Mouse (Mus musculus) kidney, adult 8-10 months (tissue): ENCODE measurements around the gene Fpr1.
"Not testable (repeated sequence)": the region's sequence is repeated elsewhere in the genome, so short reads cannot be mapped to it uniquely, and the experiment has no call there.

Experiments
- DNase-seq, 2 experiments: peaks; one replicate each; pipeline ENCODE4 v3.0.0; 2022

The Fpr1 gene

DNA sequence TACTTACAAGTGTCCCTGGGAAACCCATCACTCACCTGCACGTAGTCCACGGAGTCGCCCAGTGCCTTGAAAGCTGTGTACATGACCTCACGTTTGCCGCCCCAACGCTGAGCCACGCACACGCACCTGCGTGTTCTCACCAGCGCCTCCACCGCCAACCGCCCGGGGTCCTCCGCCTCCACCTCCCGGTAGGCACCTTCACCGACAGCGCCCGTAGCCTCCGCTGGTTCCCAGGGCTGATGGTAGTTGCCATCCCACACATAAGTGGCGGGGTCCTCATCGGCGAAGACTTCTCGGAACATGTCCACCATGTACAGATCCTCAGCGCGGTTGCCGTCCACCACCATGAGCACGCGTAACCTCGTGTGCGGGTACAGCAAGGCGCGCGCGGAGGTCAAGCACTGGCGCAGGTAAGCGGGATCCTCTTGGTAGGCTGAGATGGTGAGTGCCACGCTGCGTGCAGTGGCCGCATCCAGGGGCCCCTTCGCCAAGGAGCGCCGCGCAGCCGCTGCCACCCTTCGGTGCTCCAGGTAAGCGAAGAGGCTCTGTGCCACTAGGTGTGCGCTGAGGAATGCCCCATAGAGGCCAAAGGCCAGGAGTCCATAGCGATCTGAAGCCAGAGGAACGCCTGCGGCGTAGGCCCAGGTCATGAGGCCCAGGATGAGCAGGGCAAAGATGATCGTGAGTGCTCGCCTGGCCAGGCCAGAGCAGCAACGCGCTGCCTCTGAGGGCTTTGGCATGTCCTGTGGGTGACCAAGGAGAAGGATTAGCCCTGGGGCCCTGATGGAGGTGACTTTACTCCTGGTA is 33.6 kb downstream of the Fpr1 start:
- DNase-seq = no peak

- DNase-seq = no peak
Measured at GRCm38 (mm10) chr17:17848988-17849387, 34.8 kb downstream of the Fpr1 start.

GRCm38 (mm10) chr17:17845187-17846027 is 38.3 kb downstream of the Fpr1 start:
- no peak for DNase-seq

- not testable (repeated sequence) for DNase-seq
Measured at GRCm38 (mm10) chr17:17844606-17845005, 39.1 kb downstream of the Fpr1 start.

- no peak for DNase-seq
Measured at GRCm38 (mm10) chr17:17843534-17844261, 40.0 kb downstream of the Fpr1 start.

- DNase-seq = no peak
Measured at GRCm38 (mm10) chr17:17840796-17841195, 42.9 kb downstream of the Fpr1 start.

GRCm38 (mm10) chr17:17839276-17839675 is 44.5 kb downstream of the Fpr1 start:
- DNase-seq = no peak

GRCm38 (mm10) chr17:17837919-17838701 is 45.6 kb downstream of the Fpr1 start:
- DNase-seq = peak; percentile 98

DNA sequence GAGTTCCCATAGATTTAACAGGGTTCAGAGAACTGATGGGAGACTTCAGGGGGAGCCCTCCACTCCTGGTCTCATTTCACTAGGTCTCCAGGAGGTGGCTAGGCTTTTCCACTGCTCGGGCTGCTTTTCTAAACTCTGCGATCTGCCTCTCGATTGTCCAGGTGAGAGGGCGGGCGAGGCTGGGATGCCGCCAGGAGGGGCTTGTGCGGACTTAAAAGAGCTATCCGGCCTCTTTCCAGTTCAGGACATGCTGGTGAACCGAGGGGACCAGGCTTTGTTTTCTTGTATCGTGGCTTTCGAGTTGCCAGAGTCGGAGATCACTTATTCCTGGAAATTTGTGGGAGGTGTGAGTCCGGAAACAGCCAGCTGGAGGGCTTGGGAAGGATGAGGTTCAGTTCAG is 46.3 kb downstream of the Fpr1 start:
- DNase-seq = no peak

DNA sequence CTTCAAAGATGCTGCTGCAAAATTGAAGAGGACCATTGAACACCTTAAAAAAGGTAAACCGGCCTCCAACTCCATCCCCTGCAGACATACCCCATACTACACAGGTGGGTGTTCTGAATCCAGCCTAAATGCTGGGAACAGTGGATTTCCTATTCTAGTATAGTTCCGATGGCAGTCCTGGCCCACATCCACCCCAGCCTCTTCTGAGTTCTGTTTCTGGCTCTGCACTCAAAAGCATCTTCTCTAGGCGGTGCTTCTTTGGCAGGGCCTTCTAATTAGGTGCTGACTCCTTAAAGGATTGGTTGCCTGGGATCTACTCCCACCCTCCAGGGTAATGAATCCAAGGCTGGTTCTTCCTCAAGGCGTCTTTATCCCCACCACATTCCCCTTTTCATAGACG is 47.6 kb downstream of the Fpr1 start:
- no peak for DNase-seq

DNA sequence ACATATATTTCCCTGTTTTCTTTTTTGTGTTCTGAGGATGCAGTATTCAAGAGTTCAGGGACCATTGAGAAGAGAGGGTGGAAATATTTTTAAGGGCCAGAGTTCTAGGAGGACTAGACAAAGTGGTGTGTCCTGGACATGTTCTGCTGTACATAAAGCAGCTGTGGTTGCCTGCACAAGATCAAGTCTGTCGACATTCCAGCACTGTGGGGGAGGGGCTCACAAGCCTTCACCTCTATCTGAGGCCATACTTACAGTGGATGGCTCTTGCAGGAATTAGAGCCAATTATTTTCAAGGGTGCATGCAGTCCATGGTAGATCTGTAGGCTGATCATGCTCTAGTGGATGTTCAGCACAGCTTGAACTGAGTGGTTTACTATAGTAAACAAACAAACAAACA is 48.8 kb downstream of the Fpr1 start:
- peak; percentile 24 to 41 for DNase-seq

GRCm38 (mm10) chr17:17830731-17831130 is 53.0 kb downstream of the Fpr1 start:
- DNase-seq = no peak

DNA sequence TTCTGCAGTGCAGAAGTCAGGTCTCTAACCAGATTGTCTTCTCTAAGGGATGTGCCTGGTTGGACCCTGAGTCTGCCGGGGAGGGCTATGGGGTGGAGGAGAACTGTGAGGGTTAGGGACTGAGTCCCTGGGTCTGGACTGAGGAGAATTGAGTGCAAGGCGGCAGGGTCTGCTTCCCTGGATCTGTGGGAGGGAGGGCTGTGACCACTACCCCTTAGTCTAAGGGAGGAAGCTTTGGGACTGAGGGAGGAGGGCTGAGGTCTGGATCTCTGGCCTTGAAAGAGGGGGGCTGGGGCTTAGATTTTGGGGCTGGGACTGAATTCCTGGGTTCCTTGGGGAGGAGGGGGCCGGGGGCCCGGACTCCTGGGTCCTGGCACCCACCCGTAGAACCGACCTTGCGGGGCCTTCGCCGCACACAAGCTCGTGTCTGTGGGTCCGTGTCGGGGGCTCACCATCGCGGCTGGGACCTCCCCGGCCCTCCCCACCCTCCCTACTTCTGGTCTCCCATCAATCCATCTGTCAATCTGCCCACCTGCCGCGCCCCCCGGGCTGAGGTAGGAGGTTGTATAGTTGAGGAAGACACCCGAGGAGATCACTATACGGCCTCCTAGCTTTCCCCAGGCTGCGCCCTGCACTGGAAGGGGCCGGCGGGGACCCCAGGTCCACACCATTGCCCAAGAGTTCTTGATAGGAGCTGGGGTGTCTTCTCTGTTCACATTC is 53.8 kb downstream of the Fpr1 start:
- DNase-seq = no peak

- no peak for DNase-seq
Measured at GRCm38 (mm10) chr17:17829052-17829785, 54.5 kb downstream of the Fpr1 start.

- peak; percentile 25 to 40 for DNase-seq
Measured at GRCm38 (mm10) chr17:17828191-17828981, 55.4 kb downstream of the Fpr1 start.

GRCm38 (mm10) chr17:17827658-17828190 is 56.0 kb downstream of the Fpr1 start:
- DNase-seq = peak; percentile 60 to 61

DNA sequence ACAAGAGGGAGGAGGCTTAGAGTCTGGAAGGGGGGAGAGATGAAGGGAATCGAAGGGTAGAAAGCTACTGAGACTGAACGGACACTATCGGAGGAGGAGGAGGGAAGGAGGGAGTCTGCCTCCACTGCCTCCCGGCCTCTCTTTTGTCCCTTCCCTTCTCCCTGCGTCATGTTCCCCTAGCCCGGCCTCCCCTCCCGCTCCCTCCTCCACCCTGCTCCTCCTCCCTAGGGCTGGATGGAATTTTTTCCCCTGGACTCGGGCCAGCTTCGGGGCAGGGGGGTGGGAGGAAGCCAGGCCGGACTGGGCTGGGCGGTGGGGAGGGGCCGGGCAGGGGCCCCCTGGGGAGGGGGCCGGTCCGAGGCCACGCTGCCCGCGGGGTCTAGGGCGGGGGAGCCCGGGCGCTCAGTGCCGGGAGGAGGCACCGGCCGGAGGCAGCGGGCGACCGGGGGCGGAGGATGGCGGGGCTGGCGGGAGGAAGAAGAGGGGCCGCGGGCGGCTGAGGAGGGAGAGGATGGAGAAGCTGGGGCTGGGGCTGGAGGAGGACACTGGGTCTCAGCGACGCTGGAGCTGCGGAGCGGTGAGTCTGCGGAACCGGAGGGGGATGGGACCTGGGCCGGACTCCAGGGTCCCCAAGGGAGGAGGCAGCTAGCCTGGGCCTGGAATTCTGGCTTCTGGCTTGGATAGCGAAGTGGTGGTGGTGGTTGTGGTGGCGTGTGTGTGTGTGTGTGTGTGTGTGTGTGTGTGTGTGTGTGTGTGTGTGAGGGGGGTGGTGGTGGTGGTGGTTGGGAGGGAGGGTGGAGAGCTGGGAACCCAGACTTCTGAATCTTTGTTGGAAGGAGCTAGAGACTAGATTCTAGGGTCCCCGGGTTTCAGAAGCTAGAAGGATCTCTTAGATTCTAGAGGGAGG is 56.7 kb downstream of the Fpr1 start, which contains the start of gene Spaca6:
Spaca6 (plus strand) TSS at position 408 of the 907 bp plus-strand sequence.
- DNase-seq = peak; percentile 90 to 91
